Mouse (Mus musculus) lung, postnatal 25 days (tissue): ENCODE data around the gene Abr.

Experiments used
- DNase-seq: peaks from one replicate; pipeline ENCODE4 v3.0.0; 2022; ENCODE audit warnings: low spot score

Gene Abr

GRCm38 (mm10) chr11:76374491-76375185 is 247.5 kb downstream of the Abr start:
- DNase-seq: peak; percentile 68

GRCm38 (mm10) chr11:76372534-76372933 is 249.6 kb downstream of the Abr start:
- DNase-seq: no peak

GRCm38 (mm10) chr11:76372120-76372519 is 250.0 kb downstream of the Abr start:
- DNase-seq: peak; percentile 26

GRCm38 (mm10) chr11:76370491-76370890 is 251.6 kb downstream of the Abr start:
- no peak for DNase-seq
